Mouse (Mus musculus) testis, adult 2 months (tissue): ENCODE results near the gene Slc5a4b.

ENCODE experiments used
- CTCF ChIP-seq: fragments of 200-500 bp; IDR thresholded peaks from 2 replicates; pipeline ENCODE4 v1.5.1; 2012; ENCODE audit warnings: low read depth, mild to moderate bottlenecking, inconsistent platforms, low read length, moderate library complexity; ENCODE audit not compliant: control insufficient read depth, insufficient read depth, insufficient replicate concordance
- POLR2A ChIP-seq: fragments of 200-500 bp; IDR thresholded peaks from 2 replicates; pipeline ENCODE4 v1.6.1; 2012; ENCODE audit warnings: low read depth, mild to moderate bottlenecking, inconsistent platforms, low read length, moderate library complexity; ENCODE audit not compliant: control insufficient read depth

GRCm38 (mm10) chr10:76021728-76022127, 89.0 kb downstream of the Slc5a4b start:
- TF ChIP-seq CTCF (no peak), POLR2A (no peak)
